Mouse (Mus musculus) central nervous system, embryonic 11.5 days (tissue): ENCODE data around the gene Gzme. TPM values are rescaled to one million over a fixed set of nuclear protein-coding genes. Genes with fewer than 3 reads are reported as not detected.

Experiments used
- polyA plus RNA-seq: library from polyadenylated mRNA; depleted of rRNA; stranded (reverse); fragments of >200 nt; gene quantifications from 2 replicates; pipeline ENCODE4 v1.2.3, GENCODE M21; 2012; rRNA removed

Gene Gzme
- polyA plus RNA-seq: not detected in 2 replicates

DNA sequence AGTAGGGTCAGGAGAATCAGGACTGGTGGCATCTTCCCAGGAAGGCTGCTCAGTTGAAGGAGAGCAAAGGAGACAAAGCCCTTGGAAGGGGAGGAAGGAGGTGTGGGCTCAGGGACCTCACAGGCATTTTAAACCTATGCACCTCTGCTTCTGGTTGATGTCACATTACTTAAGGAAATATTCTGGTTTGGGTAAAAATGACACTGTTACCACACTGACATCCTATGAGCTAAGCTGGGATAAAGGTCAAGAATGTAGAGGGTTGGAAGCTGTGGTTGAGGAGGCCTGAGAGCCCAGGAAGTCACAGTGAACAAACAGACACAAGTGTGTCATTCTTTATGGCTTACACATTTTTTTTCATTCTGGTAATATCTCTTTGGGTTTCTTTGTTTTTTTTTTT is at the start of gene Gzme:
TSS of gene Gzme (minus strand) at position 101 of the 400 bp plus-strand sequence.

DNA sequence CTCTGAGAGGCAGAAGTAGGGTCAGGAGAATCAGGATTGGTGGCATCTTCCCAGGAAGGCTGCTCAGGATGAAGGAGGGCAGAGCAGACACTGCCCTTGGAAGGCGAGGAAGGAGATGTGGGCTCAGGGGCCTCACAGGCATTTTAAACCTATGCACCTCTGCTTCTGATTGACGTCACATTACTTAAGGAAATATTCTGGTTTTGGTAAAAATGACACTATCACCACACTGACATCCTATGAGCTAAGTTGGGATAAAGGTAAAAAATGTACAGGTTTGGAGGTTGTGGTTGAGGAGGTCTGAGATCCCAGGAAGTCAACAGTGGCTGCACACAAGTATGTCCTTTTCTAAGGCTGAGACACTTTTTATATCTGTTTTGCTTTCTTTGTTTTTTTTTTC is 39.1 kb upstream of the Gzme start, which contains the start of gene Gzmg:
TSS of gene Gzmg (minus strand) at position 101 of the 400 bp plus-strand sequence.

GRCm38 (mm10) chr14:56132508-56132907 is 12.1 kb upstream of the Gzme start, which contains the start of gene Gzmd:
Gene Gzmd (minus strand): TSS chr14:56132608.

DNA sequence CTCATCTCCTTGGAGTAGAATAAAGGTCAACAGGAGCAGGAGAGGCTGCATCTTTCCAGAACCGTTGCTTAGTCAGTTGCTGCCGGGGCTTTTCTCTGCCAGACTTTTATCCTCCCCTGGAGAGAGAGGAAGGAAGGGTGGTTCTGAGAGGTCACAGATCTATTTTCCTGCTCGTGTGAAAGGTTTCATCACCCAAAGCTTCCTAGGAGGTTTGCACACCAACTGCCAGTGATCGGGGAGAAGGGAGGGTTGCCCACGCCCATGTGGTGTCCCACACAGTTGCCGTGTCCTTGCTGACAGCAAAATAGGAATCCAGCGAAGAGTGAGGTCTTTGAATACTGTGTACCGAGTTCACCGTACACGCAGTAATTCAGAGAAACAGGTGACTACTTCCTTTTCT is 18.0 kb downstream of the Gzme start, which contains the start of gene Ctsg:
TSS of gene Ctsg (minus strand) at position 189 of the 400 bp plus-strand sequence.

DNA sequence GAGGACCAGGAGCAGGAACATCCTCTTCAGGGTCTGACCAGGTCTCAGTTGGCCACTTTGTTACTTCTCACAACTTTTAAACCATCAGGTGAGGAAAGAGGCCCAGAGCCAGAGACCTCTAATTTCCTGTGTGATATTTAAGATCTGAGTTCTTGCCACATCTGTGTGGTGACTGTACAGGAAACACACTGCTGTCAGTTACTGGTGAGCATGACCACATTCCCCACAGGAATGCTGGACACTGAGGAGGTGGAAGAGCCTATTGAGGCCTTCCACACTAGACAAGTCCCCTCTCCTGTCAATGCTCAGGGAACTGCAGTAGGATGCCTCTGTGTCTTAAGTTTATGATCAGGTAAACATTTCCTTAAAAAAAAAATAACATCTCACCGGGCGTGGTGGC is 35.3 kb downstream of the Gzme start, which contains the start of gene Mcpt8:
TSS of gene Mcpt8 (minus strand) at position 107 of the 400 bp plus-strand sequence.

Other genes starting within 250 kb of the Gzme start
- 0.58 and 0.65 TPM in 2 replicates for gene Cbln3, start 236.2 kb downstream of the Gzme start, polyA plus RNA-seq
- 22.6 and 26.6 TPM in 2 replicates for gene Khnyn, start 235.7 kb downstream of the Gzme start, polyA plus RNA-seq
- gene Sdr39u1, start 220.3 kb downstream of the Gzme start, polyA plus RNA-seq: 30.6 and 42.5 TPM in 2 replicates
- 0.05 TPM in 1 of 2 replicates, not detected in the other for gene Cma1, start 175.9 kb downstream of the Gzme start, polyA plus RNA-seq
- gene Cma2, start 169.6 kb downstream of the Gzme start, polyA plus RNA-seq: not detected in 2 replicates
- gene Mcpt1, start 102.7 kb downstream of the Gzme start, polyA plus RNA-seq: not detected in 2 replicates
- gene Mcpt9, start 90.1 kb downstream of the Gzme start, polyA plus RNA-seq: not detected in 2 replicates
- not detected in 2 replicates for gene Mcpt2, start 78.6 kb downstream of the Gzme start, polyA plus RNA-seq
- not detected in 2 replicates for gene Mcpt4, start 58.3 kb downstream of the Gzme start, polyA plus RNA-seq
- not detected in 2 replicates for gene Mcpt8, start 35.4 kb downstream of the Gzme start, polyA plus RNA-seq
- 0.10 and 0.19 TPM in 2 replicates for gene Ctsg, start 18.1 kb downstream of the Gzme start, polyA plus RNA-seq
- not detected in 2 replicates for gene Gzmd, start 12.0 kb upstream of the Gzme start, polyA plus RNA-seq
- gene Gzmg, start 39.0 kb upstream of the Gzme start, polyA plus RNA-seq: 0.06 TPM in 1 of 2 replicates, not detected in the other
- not detected in 2 replicates for gene Gzmn, start 54.0 kb upstream of the Gzme start, polyA plus RNA-seq
- not detected in 2 replicates for gene Gzmf, start 90.8 kb upstream of the Gzme start, polyA plus RNA-seq
- not detected in 2 replicates for gene Gzmc, start 114.0 kb upstream of the Gzme start, polyA plus RNA-seq
- 0.06 TPM in 1 of 2 replicates, not detected in the other for gene Gzmb, start 141.6 kb upstream of the Gzme start, polyA plus RNA-seq
- 0.02 and 0.04 TPM in 2 replicates for gene Atp12a, start 244.4 kb upstream of the Gzme start, polyA plus RNA-seq